In genomic region chrX:95967847-95968593, GRCm38 (mm10) we compare ENCODE assay signal across 8 mouse cellular contexts. TPM values are rescaled to one million over a fixed set of nuclear protein-coding genes. Genes with fewer than 3 reads are reported as not detected.
A peak's percentile ranks its signal among the peaks of the same experiment; 100 is the strongest.
DNase-seq lines count a peak whose midpoint lies in the region; ATAC-seq and TF ChIP-seq lines count a peak whose summit lies in the region.

No protein-coding gene starts in this region.

- peak overlapping the region; percentile 55 for H3K9ac ChIP-seq in forebrain, embryonic 12.5 days
- H3K9ac ChIP-seq in hindbrain, postnatal 0 days (replicated peaks; ENCODE audit: low read length): peak overlapping the region; percentile 48
- peak overlapping the region; percentile 57 for H3K9ac ChIP-seq in limb, embryonic 12.5 days (replicated peaks)
- H3K9ac ChIP-seq in midbrain, embryonic 11.5 days (ENCODE audit: low read length): peak overlapping the region; percentile 67

- peak overlapping the region; percentile 38 for H3K4me3 ChIP-seq in forebrain, embryonic 12.5 days (replicated peaks)
- peak overlapping the region; percentile 34 for H3K4me3 ChIP-seq in hindbrain, postnatal 0 days (ENCODE audit: low read length)
- peak overlapping the region; percentile 47 for H3K4me3 ChIP-seq in limb, embryonic 12.5 days (replicated peaks)
- peak overlapping the region; percentile 34 for H3K4me3 ChIP-seq in midbrain, embryonic 11.5 days (ENCODE audit: low read depth, low read length)

- H3K27ac ChIP-seq in forebrain, embryonic 12.5 days: peak overlapping the region; percentile 91
- peak overlapping the region; percentile 79 for H3K27ac ChIP-seq in hindbrain, postnatal 0 days
- peak overlapping the region; percentile 85 for H3K27ac ChIP-seq in limb, embryonic 12.5 days
- peak overlapping the region; percentile 91 for H3K27ac ChIP-seq in midbrain, embryonic 11.5 days (ENCODE audit: low read depth, low read length)

- H3K4me2 ChIP-seq in forebrain, embryonic 12.5 days: peak overlapping the region; percentile 56
- peak overlapping the region; percentile 57 for H3K4me2 ChIP-seq in hindbrain, postnatal 0 days (ENCODE audit: low read depth, low read length)
- H3K4me2 ChIP-seq in limb, embryonic 12.5 days: peak overlapping the region; percentile 57
- H3K4me2 ChIP-seq in midbrain, embryonic 11.5 days: peak overlapping the region; percentile 54

- peak; percentile 90 for ATAC-seq in forebrain, embryonic 12.5 days (ENCODE audit: low FRiP score)
- ATAC-seq in hindbrain, postnatal 0 days: peak; percentile 89
- peak; percentile 88 for ATAC-seq in limb, embryonic 12.5 days (ENCODE audit: insufficient number of reproducible peaks, insufficient read depth, low FRiP score, low TSS enrichment, low read depth)
- peak; percentile 89 for ATAC-seq in midbrain, embryonic 11.5 days (ENCODE audit: low FRiP score)

- 32% methylated on average over 28 of the region's 28 CpGs for WGBS in forebrain, embryonic 12.5 days
- 34% methylated on average over 26 of the region's 28 CpGs for WGBS in hindbrain, postnatal 0 days
- WGBS in limb, embryonic 12.5 days: 25% methylated on average over 26 of the region's 28 CpGs
- WGBS in midbrain, embryonic 11.5 days: 25% methylated on average over 27 of the region's 28 CpGs

- H3K4me1 ChIP-seq in forebrain, embryonic 12.5 days: peaks cover 3% of the 10 kb centered on the region; the same call in 1 of the 2 replicates
- no peaks in the 10 kb centered on the region for H3K4me1 ChIP-seq in hindbrain, postnatal 0 days (ENCODE audit: insufficient read depth, low read length)
- H3K4me1 ChIP-seq in limb, embryonic 12.5 days (replicated peaks): no peaks in the 10 kb centered on the region; the same call in 1 of the 2 replicates
- no peaks in the 10 kb centered on the region for H3K4me1 ChIP-seq in midbrain, embryonic 11.5 days (ENCODE audit: control insufficient read depth, insufficient read depth, low read length)

- no peaks in the 10 kb centered on the region for H3K36me3 ChIP-seq in forebrain, embryonic 12.5 days (replicated peaks)
- H3K36me3 ChIP-seq in hindbrain, postnatal 0 days (ENCODE audit: insufficient read depth, low read length): no peaks in the 10 kb centered on the region
- H3K36me3 ChIP-seq in limb, embryonic 12.5 days: no peaks in the 10 kb centered on the region
- H3K36me3 ChIP-seq in midbrain, embryonic 11.5 days (ENCODE audit: control insufficient read depth, insufficient read depth, low read length): no peaks in the 10 kb centered on the region

- no peaks in the 10 kb centered on the region for H3K9me3 ChIP-seq in forebrain, embryonic 12.5 days
- no peaks in the 10 kb centered on the region for H3K9me3 ChIP-seq in hindbrain, postnatal 0 days (ENCODE audit: low read length)
- no peaks in the 10 kb centered on the region for H3K9me3 ChIP-seq in limb, embryonic 12.5 days
- H3K9me3 ChIP-seq in midbrain, embryonic 11.5 days (ENCODE audit: control insufficient read depth, low read length): no peaks in the 10 kb centered on the region

- H3K27me3 ChIP-seq in forebrain, embryonic 12.5 days: no peaks in the 10 kb centered on the region; the same call in 1 of the 2 replicates
- H3K27me3 ChIP-seq in hindbrain, postnatal 0 days (ENCODE audit: insufficient read depth, low read length): no peaks in the 10 kb centered on the region
- no peaks in the 10 kb centered on the region; the same call in 1 of the 2 replicates for H3K27me3 ChIP-seq in limb, embryonic 12.5 days
- no peaks in the 10 kb centered on the region for H3K27me3 ChIP-seq in midbrain, embryonic 11.5 days (ENCODE audit: control insufficient read depth, insufficient read depth, low read length)

- peak; percentile 36 for TF ChIP-seq CTCF in hindbrain, postnatal 0 days (IDR thresholded peaks at IDR 0.05; ENCODE audit: low read depth)

- DNase-seq in adrenal gland, postnatal 14 days: peak; percentile 62
- no peak for DNase-seq in adrenal gland, postnatal 4 days (ENCODE audit: low spot score in 2 of 2)
- DNase-seq in cerebellum, adult 11 months: peak; percentile 81
- peak; percentile 84 for DNase-seq in hindbrain, postnatal 0 days (ENCODE audit: low spot score)
- peak; percentile 95 for DNase-seq in midbrain, embryonic 11.5 days (ENCODE audit: low spot score, missing footprints)
- peak; percentile 53 to 55 for DNase-seq in spleen, adult 18-20 months

RNA-seq across cellular contexts. Expression of gene Las1l, which starts 11.3 kb away (rescaled TPM):
- total RNA-seq in adrenal gland, postnatal 14 days (2021): 39.3 and 47.4 TPM in 2 replicates
- total RNA-seq in adrenal gland, postnatal 4 days (2021): 10 to 100 TPM; 53.3 to 57.3 TPM
- polyA plus RNA-seq in forebrain, embryonic 12.5 days (2016; fragmentation: Nextera tagmentation; extraction: Ambion mirVana): 69.0 and 69.4 TPM in 2 replicates
- total RNA-seq in hindbrain, postnatal 0 days (2014; rRNA removed): 26.3 and 40.3 TPM in 2 replicates
- polyA plus RNA-seq in hindbrain, postnatal 0 days (2015; fragmentation: Nextera tagmentation; extraction: Ambion mirVana): 71.5 and 77.3 TPM in 2 replicates
- polyA plus RNA-seq in limb, embryonic 12.5 days (2016; fragmentation: Nextera tagmentation; extraction: Ambion mirVana): 63.1 and 67.1 TPM in 2 replicates
- polyA plus RNA-seq in midbrain, embryonic 11.5 days (2014; fragmentation: Nextera tagmentation; extraction: Ambion mirVana): 40.6 and 46.5 TPM in 2 replicates

Comparison
In these comparisons a context has a peak if more than half of its experiments do, and no peak if none do; other contexts are left out.
1. DNase-seq: peak in adrenal gland, postnatal 14 days (single experiment), cerebellum, adult 11 months (single experiment), hindbrain, postnatal 0 days (single experiment), midbrain, embryonic 11.5 days (single experiment) and spleen, adult 18-20 months (2 of 2); none in adrenal gland, postnatal 4 days (0 of 2).
2. Peak in every context shown above with its lines, with median percentiles within 50 percentile points of each other: ATAC-seq, H3K27ac ChIP-seq, H3K4me2 ChIP-seq, H3K4me3 ChIP-seq and H3K9ac ChIP-seq.